In the genomic region with DNA sequence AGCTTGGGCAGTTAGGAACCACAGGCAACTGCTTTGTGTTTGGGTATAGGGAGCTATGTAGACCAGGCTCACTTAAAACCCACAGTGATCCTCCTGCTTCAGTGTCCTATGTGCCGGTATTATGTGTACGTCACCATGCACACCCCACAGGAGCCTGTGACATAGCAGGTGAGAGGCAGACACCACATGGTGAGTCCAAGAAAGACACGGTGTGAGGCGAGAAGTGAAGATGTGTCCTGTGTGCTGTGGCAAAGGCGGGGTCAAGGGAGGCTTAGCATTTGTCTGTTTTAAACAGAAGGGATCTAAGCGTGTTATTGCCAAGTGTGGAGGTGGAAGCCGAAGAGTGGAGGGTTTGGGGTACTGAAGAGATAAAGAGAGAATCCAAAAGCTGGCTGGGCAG, we compare ENCODE assay signal across 27 mouse cellular contexts. TPM values are rescaled to one million over a fixed set of nuclear protein-coding genes. Genes with fewer than 3 reads are reported as not detected.
DNase-seq lines count a peak whose midpoint lies in the region; ATAC-seq lines count a peak whose summit lies in the region.
"Had no signal": no experiment of that assay in that cellular context is flagged by ENCODE, and none has a peak within 500 bp of the region (broad histone marks: within the 10 kb centered on the region; RNA-seq: fewer than 3 reads in every experiment).

No protein-coding gene starts in this region.

- no peak for ATAC-seq in megakaryocyte, adult 5-6 weeks (ENCODE audit: poor library complexity, severe bottlenecking)
- ATAC-seq in neutrophil, adult 5-6 weeks (ENCODE audit: extremely low read depth, insufficient number of reproducible peaks, low FRiP score, poor library complexity, severe bottlenecking) = peak; percentile 3; the same call in 1 of the 2 replicates
- ATAC-seq: forebrain, embryonic 15.5 days; Patski had no signal

- no peaks in the 10 kb centered on the region for H3K9me3 ChIP-seq in megakaryocyte, embryonic 14.5 days
- H3K9me3 ChIP-seq: embryonic facial prominence, embryonic 12.5 days; forebrain, embryonic 15.5 days; heart, embryonic 10.5 days; hindbrain, embryonic 13.5 days had no signal

- DNase-seq in spleen, postnatal 36 days (ENCODE audit: low spot score in 2 of 2) = peak; percentile 44 to 55
- no peak for DNase-seq in spleen, postnatal 10 days (ENCODE audit: low spot score in 2 of 2)
- peak; percentile 55 for DNase-seq in T-cell, adult 2 months (ENCODE audit: low spot score)
- DNase-seq in cerebellum, adult 9-10 months = no peak
- DNase-seq in layer of hippocampus, adult 9-10 months (ENCODE audit: low spot score) = no peak
- DNase-seq: adrenal gland, adult 2 months; adrenal gland, postnatal 25 days; cerebellum, adult 11 months; cerebellum, adult 8-10 months; cerebellum, postnatal 25 days; gastrocnemius, postnatal 36 days; heart, adult 18-20 months; heart, postnatal 14 days had no signal

- H3K27me3 ChIP-seq in megakaryocyte, embryonic 14.5 days (replicated peaks) = peaks cover 29% of the 10 kb centered on the region
- H3K27me3 ChIP-seq: Patski had no signal

- no peaks in the 10 kb centered on the region for H3K36me3 ChIP-seq in megakaryocyte, embryonic 14.5 days (replicated peaks; ENCODE audit: low read length)
- H3K36me3 ChIP-seq: forebrain, embryonic 15.5 days; hindbrain, embryonic 13.5 days had no signal

- H3K4me1 ChIP-seq in megakaryocyte, embryonic 14.5 days = peaks cover 85% of the 10 kb centered on the region

- peak overlapping the region; percentile 33 for H3K4me3 ChIP-seq in megakaryocyte, embryonic 14.5 days (replicated peaks)
- H3K4me3 ChIP-seq: embryonic facial prominence, embryonic 12.5 days; forebrain, embryonic 15.5 days; heart, embryonic 10.5 days; hindbrain, embryonic 13.5 days had no signal

RNA-seq across cellular contexts. Expression of a gene that starts 4.9 kb away (rescaled TPM):
- 67.5 and 91.7 TPM in 2 replicates for polyA plus RNA-seq in megakaryocyte, embryonic 14.5 days (2012; ENCODE audit: insufficient read depth, low replicate concordance)
- 98.9 and 105 TPM in 2 replicates for total RNA-seq in megakaryocyte, adult 5-6 weeks (2015)
- 102 and 122 TPM in 2 replicates for total RNA-seq in megakaryocyte, adult 5-6 weeks (2017)
- 228 and 251 TPM in 2 replicates for total RNA-seq in neutrophil, adult 5-6 weeks (2017)

RNA-seq across cellular contexts. Expression of a gene that starts 12.6 kb away (rescaled TPM):
- polyA plus RNA-seq in megakaryocyte, embryonic 14.5 days (2012; ENCODE audit: insufficient read depth, low replicate concordance) = 8.5 and 73.0 TPM in 2 replicates
- not detected in 2 replicates for total RNA-seq in megakaryocyte, adult 5-6 weeks (2015)
- not detected in 2 replicates for total RNA-seq in megakaryocyte, adult 5-6 weeks (2017)
- total RNA-seq in neutrophil, adult 5-6 weeks (2017) = not detected in 2 replicates
- total RNA-seq: adrenal gland, adult 2 months; adrenal gland, postnatal 25 days; CH12.LX; gastrocnemius, adult 8-10 months; gastrocnemius, postnatal 36 days; heart, adult 18-20 months; heart, postnatal 14 days; hematopoietic stem cell, adult 5-6 weeks had no signal
- polyA plus RNA-seq: adrenal gland, adult 2 months; cortical plate, adult 2 months; embryonic facial prominence, embryonic 12.5 days; forebrain, embryonic 11.5 days; forebrain, embryonic 15.5 days; heart, embryonic 10.5 days; heart, embryonic 14.5 days; hindbrain, embryonic 13.5 days had no signal

RNA-seq across cellular contexts. Expression of a gene that starts 12.7 kb away (rescaled TPM):
- 0.09 and 2.0 TPM in 2 replicates for polyA plus RNA-seq in megakaryocyte, embryonic 14.5 days (2012; ENCODE audit: insufficient read depth, low replicate concordance)
- total RNA-seq in megakaryocyte, adult 5-6 weeks (2015) = 1.4 and 2.9 TPM in 2 replicates
- 0.40 and 2.2 TPM in 2 replicates for total RNA-seq in megakaryocyte, adult 5-6 weeks (2017)
- 52.0 and 61.9 TPM in 2 replicates for total RNA-seq in neutrophil, adult 5-6 weeks (2017)

RNA-seq across cellular contexts. Expression of a gene that starts 25.3 kb away (rescaled TPM):
- polyA plus RNA-seq in megakaryocyte, embryonic 14.5 days (2012; ENCODE audit: insufficient read depth, low replicate concordance) = 22.1 and 24.3 TPM in 2 replicates
- total RNA-seq in megakaryocyte, adult 5-6 weeks (2015) = 32.8 and 36.7 TPM in 2 replicates
- 21.4 and 22.8 TPM in 2 replicates for total RNA-seq in megakaryocyte, adult 5-6 weeks (2017)
- total RNA-seq in neutrophil, adult 5-6 weeks (2017) = 35.1 and 44.3 TPM in 2 replicates

RNA-seq across cellular contexts. Expression of a gene that starts 34.9 kb away (rescaled TPM):
- polyA plus RNA-seq in megakaryocyte, embryonic 14.5 days (2012; ENCODE audit: insufficient read depth, low replicate concordance) = 268 and 792 TPM in 2 replicates
- total RNA-seq in megakaryocyte, adult 5-6 weeks (2015) = 496 and 536 TPM in 2 replicates
- total RNA-seq in megakaryocyte, adult 5-6 weeks (2017) = 639 and 705 TPM in 2 replicates
- 535 and 541 TPM in 2 replicates for total RNA-seq in neutrophil, adult 5-6 weeks (2017)

Comparison
In these comparisons a context has a peak if more than half of its experiments do, and no peak if none do; other contexts are left out.
1. DNase-seq: peak in spleen, postnatal 36 days (2 of 2) and T-cell, adult 2 months (single experiment); none in spleen, postnatal 10 days (0 of 2), cerebellum, adult 9-10 months (single experiment) and layer of hippocampus, adult 9-10 months (single experiment).
2. RNA of a gene that starts 12.7 kb away (total RNA-seq): 52.0 to 61.9 TPM in neutrophil, adult 5-6 weeks; 0.40 to 2.9 TPM in megakaryocyte, adult 5-6 weeks; every median in the first group is over 10 times any median in the second.